Mouse (Mus musculus): ENCODE measurements around the gene Ttyh1. TPM values are rescaled to one million over a fixed set of nuclear protein-coding genes. Genes with fewer than 3 reads are reported as not detected.

Ttyh1 gene
- polyA plus RNA-seq, 1 experiment from 2014 or later, result 4.3 TPM

DNA sequence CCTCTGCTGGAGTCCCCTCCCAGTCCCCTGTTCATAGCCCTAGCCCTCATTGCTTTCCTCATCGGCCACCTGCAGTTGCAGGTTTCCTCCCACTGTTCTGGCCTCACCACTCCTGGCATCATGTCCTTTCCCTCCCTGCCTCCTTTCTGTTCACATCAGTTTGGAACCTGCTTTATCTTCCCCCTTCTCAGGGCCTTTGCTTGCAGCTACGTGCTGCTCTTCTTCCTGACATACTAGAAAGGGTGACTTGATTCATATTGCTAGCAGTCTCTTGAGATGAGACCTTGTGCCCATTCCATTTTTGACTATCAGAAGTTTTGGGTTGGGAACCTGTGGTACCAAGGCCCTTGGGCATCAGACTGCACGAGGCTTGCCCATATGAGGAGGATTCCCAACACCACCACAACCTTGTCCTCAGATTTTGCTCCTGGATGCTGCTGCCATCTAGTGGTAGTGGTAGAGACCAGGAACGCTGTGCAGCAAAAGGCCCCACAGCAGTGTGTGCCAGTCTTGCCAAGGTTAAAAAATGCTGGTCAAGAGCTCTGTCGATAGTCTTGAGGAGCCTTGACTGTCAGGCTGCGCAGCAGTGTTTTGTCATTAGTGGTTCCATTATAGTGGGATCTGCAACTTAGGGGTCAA, 26.5 kb downstream of the Ttyh1 start:
- TF ChIP-seq EP300 (optimal IDR thresholded peaks at IDR 0.05) (no peak), CTCF (IDR thresholded peaks at IDR 0.05; ENCODE audit: low read depth) (peak; percentile 88)
- H3K9me3 ChIP-seq (ENCODE audit: control insufficient read depth, low read length), result no peaks in the 10 kb centered on the region
- peaks cover 3% of the 10 kb centered on the region; the same call in 1 of the 2 replicates for H3K4me1 ChIP-seq (replicated peaks; ENCODE audit: control insufficient read depth, insufficient read depth)
- no peak overlapping the region for H3K9ac ChIP-seq (ENCODE audit: low read length)
- H3K4me3 ChIP-seq (ENCODE audit: low read depth, low read length), result no peak overlapping the region
- no peak overlapping the region for H3K4me2 ChIP-seq (replicated peaks; ENCODE audit: low read depth)
- ATAC-seq (ENCODE audit: low FRiP score, low TSS enrichment) (no peak), DNase-seq (ENCODE audit: low spot score) (peak; percentile 64)
- H3K36me3 ChIP-seq (ENCODE audit: control insufficient read depth, insufficient read depth, low read length), result peaks cover 58% of the 10 kb centered on the region
- H3K27me3 ChIP-seq (ENCODE audit: control insufficient read depth, insufficient read depth, low read length), result no peaks in the 10 kb centered on the region
- 0 out of 2 replicates have a peak overlapping the region, but pooled peaks have one; percentile 40 for H3K27ac ChIP-seq (replicated peaks)
- WGBS, result 66% methylated on average over 6 of the region's 6 CpGs

- ATAC-seq (ENCODE audit: low FRiP score, low TSS enrichment) (no peak), DNase-seq (ENCODE audit: low spot score) (peak; percentile 25)
- Histone ChIP-seq H3K4me2 (replicated peaks; ENCODE audit: low read depth) (no peak overlapping the region), H3K4me1 (replicated peaks; ENCODE audit: control insufficient read depth, insufficient read depth) (peaks cover 3% of the 10 kb centered on the region; the same call in 1 of the 2 replicates), H3K36me3 (ENCODE audit: control insufficient read depth, insufficient read depth, low read length) (peaks cover 50% of the 10 kb centered on the region), H3K4me3 (ENCODE audit: low read depth, low read length) (no peak overlapping the region), H3K9ac (ENCODE audit: low read length) (no peak overlapping the region), H3K9me3 (ENCODE audit: control insufficient read depth, low read length) (no peaks in the 10 kb centered on the region), H3K27ac (replicated peaks) (peak overlapping the region; percentile 40; the same call in 1 of the 2 replicates), H3K27me3 (ENCODE audit: control insufficient read depth, insufficient read depth, low read length) (no peaks in the 10 kb centered on the region)
- no peak for TF ChIP-seq EP300 (optimal IDR thresholded peaks at IDR 0.05)
- TF ChIP-seq CTCF (IDR thresholded peaks at IDR 0.05; ENCODE audit: low read depth), result no peak
- WGBS, result 80% methylated on average over 23 of the region's 23 CpGs
Measured at GRCm38 (mm10) chr7:4146241-4147180, 27.3 kb downstream of the Ttyh1 start.

DNA sequence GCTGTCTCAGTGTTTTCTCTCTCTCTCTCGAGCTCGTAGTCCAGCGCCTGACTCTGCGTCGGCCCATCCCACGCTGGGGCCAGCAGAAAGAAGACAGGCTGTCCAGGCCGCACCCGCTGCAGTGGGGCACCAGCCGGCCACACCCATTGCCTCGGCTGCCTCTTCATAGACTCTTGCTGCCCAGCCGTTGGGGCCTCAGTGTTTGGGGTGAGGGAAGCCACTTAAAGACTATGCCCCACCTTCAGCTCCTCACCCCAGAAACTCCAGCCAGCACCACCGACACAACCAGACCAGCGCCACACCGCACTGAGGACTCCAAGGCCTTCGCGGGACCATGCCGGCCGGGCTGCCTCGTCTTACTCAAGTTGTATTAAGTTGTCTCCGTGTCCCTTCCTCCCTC, 28.2 kb downstream of the Ttyh1 start:
- no peak overlapping the region for H3K27ac ChIP-seq (replicated peaks)
- DNase-seq (ENCODE audit: low spot score), result peak; percentile 60
- no peak overlapping the region for H3K9ac ChIP-seq (ENCODE audit: low read length)
- no peak overlapping the region for H3K4me2 ChIP-seq (replicated peaks; ENCODE audit: low read depth)
- H3K9me3 ChIP-seq (ENCODE audit: control insufficient read depth, low read length), result no peaks in the 10 kb centered on the region
- no peak overlapping the region for H3K4me3 ChIP-seq (ENCODE audit: low read depth, low read length)
- no peak for TF ChIP-seq CTCF (IDR thresholded peaks at IDR 0.05; ENCODE audit: low read depth)
- no peak for TF ChIP-seq EP300 (optimal IDR thresholded peaks at IDR 0.05)
- 66% methylated on average over 20 of the region's 20 CpGs for WGBS
- H3K27me3 ChIP-seq (ENCODE audit: control insufficient read depth, insufficient read depth, low read length), result no peaks in the 10 kb centered on the region
- peaks cover 3% of the 10 kb centered on the region; the same call in 1 of the 2 replicates for H3K4me1 ChIP-seq (replicated peaks; ENCODE audit: control insufficient read depth, insufficient read depth)
- ATAC-seq (ENCODE audit: low FRiP score, low TSS enrichment), result no peak
- H3K36me3 ChIP-seq (ENCODE audit: control insufficient read depth, insufficient read depth, low read length), result peaks cover 42% of the 10 kb centered on the region

GRCm38 (mm10) chr7:4147836-4148235, 28.6 kb downstream of the Ttyh1 start:
- H3K36me3 ChIP-seq (ENCODE audit: control insufficient read depth, insufficient read depth, low read length), result peaks cover 37% of the 10 kb centered on the region
- 66% methylated on average over 4 of the region's 4 CpGs for WGBS
- H3K4me3 ChIP-seq (ENCODE audit: low read depth, low read length), result no peak overlapping the region; the same call in 1 of the 2 replicates

GRCm38 (mm10) chr7:4148341-4149208, 29.4 kb downstream of the Ttyh1 start:
- Histone ChIP-seq H3K9ac (ENCODE audit: low read length) (peak overlapping the region; percentile 86), H3K27me3 (ENCODE audit: control insufficient read depth, insufficient read depth, low read length) (no peaks in the 10 kb centered on the region), H3K27ac (replicated peaks) (peak overlapping the region; percentile 99), H3K36me3 (ENCODE audit: control insufficient read depth, insufficient read depth, low read length) (peaks cover 30% of the 10 kb centered on the region), H3K4me1 (replicated peaks; ENCODE audit: control insufficient read depth, insufficient read depth) (peaks cover 3% of the 10 kb centered on the region; the same call in 1 of the 2 replicates), H3K4me3 (ENCODE audit: low read depth, low read length) (peak overlapping the region; percentile 73), H3K9me3 (ENCODE audit: control insufficient read depth, low read length) (no peaks in the 10 kb centered on the region), H3K4me2 (replicated peaks; ENCODE audit: low read depth) (peak overlapping the region; percentile 80)
- DNase-seq (ENCODE audit: low spot score) (peak; percentile 44), ATAC-seq (ENCODE audit: low FRiP score, low TSS enrichment) (peak; percentile 1)
- TF ChIP-seq EP300 (optimal IDR thresholded peaks at IDR 0.05), result no peak
- TF ChIP-seq CTCF (IDR thresholded peaks at IDR 0.05; ENCODE audit: low read depth), result no peak
- 25% methylated on average over 18 of the region's 18 CpGs for WGBS

More at GRCm38 (mm10) chr7:4147836-4148235, 28.6 kb downstream of the Ttyh1 start:
- ATAC-seq (ENCODE audit: low FRiP score, low TSS enrichment) (no peak), DNase-seq (ENCODE audit: low spot score) (no peak)
- Histone ChIP-seq H3K4me1 (replicated peaks; ENCODE audit: control insufficient read depth, insufficient read depth) (peaks cover 3% of the 10 kb centered on the region; the same call in 1 of the 2 replicates), H3K27ac (replicated peaks) (peak overlapping the region; percentile 99), H3K9ac (ENCODE audit: low read length) (no peak overlapping the region), H3K4me2 (replicated peaks; ENCODE audit: low read depth) (peak overlapping the region; percentile 80; the same call in 1 of the 2 replicates), H3K27me3 (ENCODE audit: control insufficient read depth, insufficient read depth, low read length) (no peaks in the 10 kb centered on the region), H3K9me3 (ENCODE audit: control insufficient read depth, low read length) (no peaks in the 10 kb centered on the region)
- TF ChIP-seq EP300 (optimal IDR thresholded peaks at IDR 0.05) (no peak), CTCF (IDR thresholded peaks at IDR 0.05; ENCODE audit: low read depth) (no peak)

Measured in stomach, postnatal 0 days (tissue).